Mouse (Mus musculus) kidney, postnatal 14 days (tissue): ENCODE results near the gene Phldb2.

Experiments
- DNase-seq: peaks from one replicate; pipeline ENCODE4 v3.0.0; 2022; ENCODE audit warnings: mixed read lengths

The Phldb2 gene

DNA sequence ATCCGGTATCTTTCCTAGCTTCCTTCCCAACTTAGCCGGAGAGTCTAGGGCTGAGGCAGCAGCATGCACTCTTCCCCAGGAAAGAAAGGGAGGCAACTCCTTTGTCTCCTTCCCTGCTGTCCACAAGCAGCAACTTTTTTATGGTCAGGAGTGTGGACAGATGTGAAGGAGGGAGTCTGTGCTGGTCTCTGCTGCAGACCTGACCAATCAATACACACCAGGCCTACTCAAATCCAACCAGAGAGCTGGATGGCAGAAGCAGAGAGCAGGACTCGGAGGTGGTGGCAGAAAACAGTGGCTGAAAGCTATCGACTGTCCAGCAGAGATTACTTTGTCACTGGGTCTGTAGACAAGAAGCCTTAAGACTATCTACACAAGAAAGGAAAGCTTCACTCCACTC is at the start of gene Phldb2:
Phldb2 (minus strand) TSS at position 205 of the 400 bp plus-strand sequence.
- peak; percentile 50 for DNase-seq

DNA sequence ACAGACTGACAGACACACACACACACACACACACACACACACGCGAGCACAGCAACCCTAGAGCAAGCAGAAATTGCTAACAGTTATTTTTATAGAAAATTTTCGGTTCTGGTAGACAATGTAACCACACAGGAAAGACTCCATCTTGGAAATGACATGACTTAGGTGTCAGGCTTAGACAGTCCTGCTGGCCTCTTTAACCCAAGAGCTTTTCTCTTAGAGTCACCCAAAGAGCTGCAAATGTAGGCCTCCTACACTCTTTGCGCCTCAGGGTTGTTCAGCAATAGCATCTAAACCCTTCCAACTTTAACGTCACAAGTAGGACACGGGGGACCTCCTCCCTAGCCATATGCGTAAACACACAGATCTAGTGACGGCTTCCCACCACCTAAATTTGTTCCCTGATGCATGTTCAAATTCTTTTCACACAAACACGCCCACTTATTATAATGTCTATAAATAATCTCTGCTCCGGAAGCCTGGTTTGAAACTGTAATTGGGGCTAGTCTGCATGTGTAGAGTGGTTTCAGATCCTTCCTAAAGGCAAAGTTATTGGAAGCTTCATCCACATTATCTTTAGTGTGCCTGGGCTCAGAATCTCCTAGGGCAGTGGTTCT is 48.3 kb upstream of the Phldb2 start:
- DNase-seq: no peak

DNA sequence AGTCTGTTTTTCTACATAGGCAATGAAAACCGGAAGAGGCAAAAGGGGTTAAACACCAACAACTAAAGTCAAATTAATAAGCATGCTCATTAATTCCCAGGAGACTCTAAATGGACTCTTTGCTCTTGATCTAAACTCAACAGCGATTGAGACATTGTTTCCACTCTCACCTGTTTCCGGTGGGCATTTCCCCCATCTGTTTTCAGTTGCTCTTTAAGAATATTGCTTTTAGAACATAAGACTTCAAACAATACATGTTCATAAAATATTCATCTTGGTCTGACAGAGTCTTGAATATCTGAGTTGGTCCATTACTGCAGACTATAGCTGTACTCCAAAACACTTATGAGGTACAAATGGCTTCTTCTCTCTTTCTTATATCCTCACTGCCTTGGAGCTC is 47.6 kb upstream of the Phldb2 start:
- no peak for DNase-seq

DNA sequence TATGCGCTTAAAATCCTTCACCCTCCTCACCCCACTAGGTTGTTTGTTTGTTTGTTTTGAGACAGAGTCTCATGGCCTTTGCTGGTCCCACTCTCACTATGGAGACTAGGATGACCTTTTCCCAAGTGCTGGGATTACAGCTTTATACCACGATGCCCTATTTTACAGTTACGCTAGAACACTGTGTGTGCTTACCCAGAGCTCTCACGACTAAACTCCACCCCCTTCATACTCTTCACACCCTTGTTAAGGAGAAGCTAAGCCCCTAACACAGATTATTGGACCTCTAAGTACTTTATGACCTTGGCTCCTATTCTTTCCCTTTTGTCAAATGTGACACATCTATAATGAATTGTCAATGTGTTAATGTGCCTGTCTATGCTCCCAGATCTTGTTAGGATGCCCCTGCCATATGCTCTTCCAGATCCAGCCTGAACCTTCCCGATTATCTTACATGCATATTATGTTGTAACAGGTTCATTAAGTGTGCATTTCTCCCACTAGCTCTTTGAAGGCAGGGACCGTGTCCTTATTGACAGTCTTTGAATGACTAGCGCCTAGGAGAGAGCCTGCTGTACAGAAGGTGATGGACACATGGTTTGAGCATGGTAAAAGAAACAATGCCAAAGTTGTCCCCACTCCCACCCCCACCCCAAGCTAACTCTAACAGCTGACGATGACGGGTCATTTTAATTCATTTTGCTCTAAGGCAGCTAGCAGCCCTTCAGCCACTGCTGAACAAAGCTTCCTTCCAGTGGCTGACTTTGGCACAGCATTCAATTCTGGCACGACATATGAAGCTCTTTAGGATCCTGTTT is 46.2 kb upstream of the Phldb2 start:
- DNase-seq: no peak

DNA sequence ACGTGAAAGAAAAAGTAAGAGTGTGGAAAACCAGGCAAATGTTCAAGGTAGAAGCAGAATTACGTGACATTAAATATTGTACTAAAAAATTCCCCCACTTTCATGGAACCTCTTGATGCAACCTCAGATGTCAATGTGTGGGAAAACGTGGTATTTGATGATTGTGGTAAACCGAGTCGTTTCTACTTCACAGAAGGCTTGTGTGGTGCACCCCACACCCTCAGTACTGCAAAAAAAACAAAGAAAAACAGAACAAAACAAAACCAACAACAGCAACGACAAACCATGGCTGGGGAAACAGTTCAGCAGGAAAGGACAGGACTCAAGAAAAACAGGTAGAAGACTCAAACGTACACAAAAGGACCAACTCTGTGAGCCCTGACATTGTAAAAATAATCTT is 44.8 kb upstream of the Phldb2 start:
- DNase-seq: no peak

DNA sequence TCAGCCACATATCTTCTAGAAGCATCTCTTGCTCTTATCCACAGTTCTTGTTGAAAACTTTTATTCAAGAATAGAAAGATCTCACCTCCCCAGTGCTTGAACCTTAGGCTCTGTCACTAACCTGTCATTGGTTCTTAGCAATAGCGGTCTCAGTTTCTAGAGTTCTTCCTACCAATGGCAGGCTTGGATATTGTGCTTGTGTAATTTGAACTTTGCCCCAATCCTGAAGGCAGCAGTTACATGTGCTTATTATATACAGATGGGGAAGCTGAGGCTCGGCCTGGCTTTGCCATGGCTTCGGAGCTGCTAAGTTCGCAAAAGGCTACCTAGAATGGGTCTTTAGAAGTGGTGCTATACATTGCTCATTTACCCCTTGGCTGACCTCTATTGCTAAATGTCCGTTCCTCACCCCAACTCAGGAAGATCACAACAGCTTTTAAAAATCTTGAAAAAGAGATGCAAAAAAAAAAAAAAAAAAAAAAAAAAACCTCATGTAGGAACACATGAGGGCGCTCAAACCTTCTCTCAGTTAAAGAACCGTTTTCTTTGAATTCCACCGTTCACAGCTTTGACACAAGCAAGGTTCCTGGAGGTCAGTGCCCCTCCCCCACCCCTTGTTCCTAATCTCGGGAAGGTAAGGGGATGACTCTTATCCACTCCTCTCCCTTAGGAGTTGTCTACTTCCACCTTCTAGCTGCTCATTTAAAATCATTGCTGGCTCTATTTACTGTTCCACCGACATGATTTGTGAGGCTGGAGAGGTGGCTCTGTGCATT is 37.7 kb upstream of the Phldb2 start:
- DNase-seq: peak; percentile 4

DNA sequence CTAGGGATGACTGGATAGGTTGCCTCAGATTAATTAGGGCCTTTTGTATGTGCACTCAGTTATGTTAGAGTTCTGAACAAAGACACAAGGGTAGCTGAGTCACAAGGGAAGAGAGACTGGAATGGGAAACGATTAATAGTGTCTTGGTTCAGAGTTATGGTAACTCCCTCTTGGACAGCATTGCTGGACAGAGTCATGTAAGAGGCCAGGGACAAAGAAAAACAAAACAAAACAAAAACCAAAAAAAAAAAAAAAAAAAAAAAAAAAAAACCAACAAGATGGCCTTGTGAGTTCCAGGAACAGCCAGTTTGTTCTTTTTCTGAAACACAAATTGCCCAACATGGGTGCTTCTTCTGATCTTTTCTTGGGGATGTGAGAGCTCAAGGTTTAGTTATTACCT is 32.8 kb upstream of the Phldb2 start:
- no peak for DNase-seq

DNA sequence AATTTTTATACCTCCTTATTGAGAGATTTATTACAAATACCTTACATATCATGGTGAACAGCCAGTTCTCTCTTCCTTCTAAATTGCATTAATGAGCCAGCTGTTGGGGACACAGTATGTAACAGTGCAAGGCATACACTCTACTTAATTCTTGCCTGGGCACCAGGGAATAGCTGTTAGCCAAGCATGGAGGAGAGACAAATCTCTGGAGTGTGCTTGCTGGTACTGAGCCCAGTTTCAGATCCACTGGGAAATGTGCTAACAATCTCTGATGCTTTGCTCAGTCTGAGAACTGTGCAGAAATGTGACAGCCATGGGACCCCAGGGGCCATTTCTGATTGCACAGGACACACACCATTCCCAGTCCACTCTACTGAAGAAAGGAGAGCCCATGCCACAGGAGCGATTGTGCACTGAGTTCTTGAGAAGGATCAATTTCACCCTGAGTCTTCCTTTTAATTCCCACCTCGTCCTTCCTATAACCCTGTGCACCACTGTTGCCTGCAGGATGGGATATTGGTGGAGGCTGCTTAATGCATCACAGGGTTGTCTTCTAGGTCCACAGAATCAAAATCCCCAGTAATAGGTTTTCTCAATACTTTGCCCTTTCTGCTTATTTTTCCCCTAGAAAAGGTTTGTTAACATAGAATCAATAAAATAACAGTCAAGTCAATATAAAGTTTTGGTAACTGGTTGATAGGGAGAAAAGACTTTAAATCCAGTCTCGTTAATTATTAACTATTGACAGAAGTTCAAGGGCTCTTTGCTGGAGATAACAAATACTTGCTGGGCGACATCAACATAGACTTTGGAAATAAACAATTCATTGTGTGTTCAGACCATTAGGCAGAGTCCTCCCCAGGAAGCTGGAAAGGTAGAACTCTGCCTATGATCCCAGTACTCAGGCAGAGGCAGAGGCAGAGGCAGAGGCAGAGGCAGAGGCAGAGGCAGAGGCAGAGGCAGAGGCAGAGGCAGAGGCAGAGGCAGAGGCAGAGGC is 31.5 kb upstream of the Phldb2 start:
- no peak for DNase-seq

DNA sequence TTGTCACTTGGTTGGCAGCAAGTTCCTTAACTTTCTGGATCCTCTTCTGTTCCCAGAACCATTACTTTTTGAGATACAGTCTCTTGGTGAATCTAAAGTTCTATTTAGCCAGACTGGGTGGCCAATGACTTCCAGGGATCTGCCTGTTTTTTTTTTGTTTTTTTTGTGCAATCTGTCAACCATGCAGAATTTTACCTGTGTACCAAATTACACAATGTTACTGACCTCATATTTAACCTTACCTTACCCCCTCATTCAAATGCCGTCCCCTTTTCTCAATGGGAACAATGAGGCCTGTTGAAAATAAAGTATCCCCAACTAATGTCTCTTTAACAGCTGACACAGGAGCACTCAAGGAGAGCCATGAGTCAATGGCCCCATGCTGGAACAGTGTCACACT is 22.9 kb upstream of the Phldb2 start:
- DNase-seq: no peak

DNA sequence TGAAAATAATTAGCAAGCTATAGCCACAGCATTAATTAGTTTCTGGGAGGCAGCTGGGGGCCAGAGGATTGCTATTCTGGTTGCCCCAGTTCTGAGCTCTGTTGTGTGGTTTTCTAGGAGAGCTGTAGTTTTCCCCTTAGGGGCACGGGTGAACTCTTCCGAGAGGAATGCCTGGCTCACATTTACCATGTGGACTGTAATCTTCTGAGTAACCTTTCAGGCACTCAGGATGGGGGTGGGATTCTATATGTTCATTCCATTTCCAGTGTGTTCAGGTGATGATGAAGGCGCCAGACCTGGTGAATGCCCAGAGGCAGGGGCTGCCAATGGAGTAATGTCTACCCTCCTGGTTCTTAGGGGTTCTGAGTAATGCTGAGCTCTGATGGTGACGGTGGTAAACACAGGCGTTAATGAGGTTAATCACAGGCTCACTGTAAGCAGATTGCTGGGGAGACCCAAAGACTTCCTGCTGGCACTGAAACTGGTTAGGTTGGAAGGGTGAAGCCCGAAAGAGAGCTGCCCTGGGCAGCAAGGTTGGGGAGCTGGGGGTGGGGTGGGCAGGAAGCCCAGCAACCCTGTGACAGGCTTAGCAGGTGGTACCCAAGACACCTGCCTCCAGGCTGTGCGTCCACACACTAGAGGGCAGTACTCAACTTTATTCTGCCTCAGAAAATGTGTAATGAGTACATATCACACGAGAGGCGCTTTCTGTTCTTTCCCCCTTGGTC is 20.7 kb upstream of the Phldb2 start:
- peak; percentile 54 for DNase-seq

DNA sequence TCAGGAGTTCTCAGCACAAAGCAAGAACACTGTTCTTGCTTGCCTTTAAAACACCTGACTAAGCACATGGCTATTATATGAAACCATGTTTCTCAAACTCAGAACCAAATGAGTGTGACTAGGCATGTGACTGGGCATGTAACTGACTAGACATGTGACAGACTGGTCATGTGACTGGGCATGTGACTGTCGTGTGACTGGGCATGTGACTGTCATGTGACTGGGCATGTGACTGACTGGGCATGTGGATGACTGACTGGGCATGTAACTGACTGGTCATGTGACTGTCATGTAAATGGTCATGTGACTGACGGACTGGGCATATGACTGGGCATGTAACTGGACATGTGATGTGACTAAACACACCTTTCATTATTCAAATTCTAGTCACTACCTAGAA is 16.8 kb upstream of the Phldb2 start:
- no peak for DNase-seq

DNA sequence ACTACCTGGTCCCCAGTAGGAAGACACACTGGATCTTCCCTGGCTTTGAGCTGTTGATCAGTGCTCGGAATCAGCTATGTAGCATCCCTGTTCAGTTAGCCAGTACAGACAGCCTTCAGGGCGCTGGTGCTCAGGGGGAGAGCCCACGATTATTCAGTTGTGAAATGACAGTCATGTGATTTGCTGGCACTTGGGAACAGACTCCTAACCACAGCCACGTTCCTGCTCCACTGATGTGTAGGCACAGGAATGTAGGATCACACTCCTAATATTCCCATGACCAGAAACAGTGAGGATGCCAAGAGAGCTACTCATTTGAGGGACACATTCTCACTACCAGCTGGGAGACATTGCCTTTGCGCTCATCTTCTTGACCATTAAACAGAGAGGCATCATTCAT is 15.3 kb upstream of the Phldb2 start:
- DNase-seq: no peak

DNA sequence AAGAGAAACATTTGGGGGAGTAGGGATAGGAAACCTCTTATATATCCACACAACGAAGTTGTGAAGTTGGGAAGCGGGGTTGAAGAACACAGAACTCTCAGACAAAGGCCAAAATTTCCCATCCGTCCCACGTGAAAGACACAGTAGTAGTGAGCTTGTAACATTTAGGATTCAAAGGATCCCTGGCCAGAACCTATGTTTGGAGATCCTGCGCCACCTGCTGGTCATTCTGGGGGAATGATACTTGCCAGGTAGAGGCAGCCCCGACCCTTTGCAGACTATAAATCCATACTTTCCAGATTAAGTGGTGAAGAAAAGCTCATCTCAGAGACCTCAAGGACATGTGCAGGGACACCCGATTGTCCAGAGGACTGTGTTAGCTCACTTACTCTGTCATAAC is 14.1 kb upstream of the Phldb2 start:
- peak; percentile 86 for DNase-seq

DNA sequence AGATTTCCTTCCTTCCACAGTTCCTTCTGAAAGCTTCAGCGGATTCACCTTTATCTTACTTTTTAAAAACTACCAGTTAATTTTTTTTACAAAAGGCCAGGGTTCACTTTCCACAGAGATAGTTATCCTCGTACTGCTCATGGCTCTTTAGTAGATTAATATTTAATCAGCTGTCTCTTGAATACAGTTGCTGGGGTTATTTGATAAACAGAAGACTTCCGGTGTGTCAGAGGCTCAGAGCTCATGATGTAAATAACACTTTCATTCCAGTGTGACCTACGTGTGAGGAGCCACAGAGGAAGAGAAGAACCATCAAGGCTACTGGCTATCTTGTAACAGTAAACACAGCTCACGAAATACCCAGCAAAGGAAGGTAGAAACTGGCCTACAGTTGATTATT is 13.2 kb upstream of the Phldb2 start:
- DNase-seq: no peak

DNA sequence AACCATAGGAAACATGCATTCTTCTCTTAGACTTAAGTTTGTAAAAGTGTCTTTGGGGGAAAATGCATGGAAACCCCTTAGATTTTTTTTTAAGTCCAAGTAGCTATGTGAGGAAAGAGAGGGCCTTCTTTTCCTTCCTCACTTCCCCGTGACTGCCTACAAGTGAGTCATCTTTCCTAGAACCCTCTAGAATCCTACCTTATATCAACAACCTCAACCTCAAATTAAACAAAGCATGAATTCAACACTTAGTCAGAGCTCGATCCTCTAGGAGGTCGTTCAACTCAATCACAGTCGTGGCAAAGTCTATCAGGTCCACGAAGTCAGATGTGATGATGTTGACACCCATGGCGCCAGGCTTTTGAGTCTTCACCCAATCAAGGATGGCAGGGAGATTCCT is 11.4 kb upstream of the Phldb2 start:
- no peak for DNase-seq

DNA sequence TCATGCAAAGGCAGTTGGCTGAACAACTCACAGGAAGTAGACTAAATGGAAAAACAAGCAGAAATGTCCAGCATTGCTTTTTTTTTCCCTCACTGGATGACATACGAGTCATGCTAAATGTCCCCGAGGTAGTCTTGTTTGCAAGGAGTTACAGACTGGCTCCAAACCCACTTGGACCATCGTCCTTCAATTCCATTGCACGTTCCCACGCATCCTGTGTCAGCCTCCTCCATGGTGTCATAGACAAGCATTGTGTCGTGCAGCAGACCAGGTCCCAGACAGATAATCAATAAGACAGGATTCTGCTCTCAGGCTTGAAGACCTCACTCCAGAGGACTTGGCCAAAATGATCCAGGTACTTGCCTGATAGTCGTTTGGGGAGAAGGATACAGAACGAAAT is 10.4 kb upstream of the Phldb2 start:
- no peak for DNase-seq

DNA sequence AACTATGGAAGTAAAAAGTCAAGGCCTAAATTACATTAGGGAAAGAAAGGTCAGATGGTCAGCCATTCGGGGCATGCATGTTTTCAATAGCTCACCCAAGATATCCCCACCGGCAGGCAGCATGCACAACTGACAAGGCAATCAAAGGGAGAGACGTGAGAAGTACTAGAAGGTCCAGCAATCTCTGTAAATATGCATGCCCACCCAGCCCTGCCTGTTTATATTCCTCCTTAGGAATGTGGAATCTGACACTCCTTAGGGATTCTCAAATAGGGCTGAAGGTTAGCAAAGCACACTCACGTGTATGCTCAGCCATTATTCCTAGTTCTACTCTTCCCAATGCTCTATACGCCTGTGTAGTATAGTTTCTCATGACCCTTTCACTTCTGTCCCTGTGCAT is 9.7 kb upstream of the Phldb2 start:
- no peak for DNase-seq

DNA sequence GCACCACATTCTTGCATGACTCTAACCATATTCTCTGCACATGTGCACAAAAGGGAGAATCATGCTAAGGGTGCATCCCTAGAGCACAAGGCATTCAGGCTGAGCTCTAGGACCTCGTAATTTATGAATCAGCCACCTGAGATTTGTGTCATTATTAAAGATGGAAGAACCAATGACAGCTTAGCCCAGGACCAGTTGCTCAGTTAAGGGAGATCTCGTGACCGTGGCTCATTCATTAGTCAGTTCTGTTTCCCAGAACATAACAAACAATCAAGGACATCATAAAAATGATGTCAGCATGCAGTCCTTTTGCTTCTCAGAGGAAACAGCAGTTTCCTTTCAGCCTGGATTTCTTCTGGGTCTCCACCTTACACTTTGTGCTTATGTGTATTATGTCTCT is 7.6 kb upstream of the Phldb2 start:
- no peak for DNase-seq

DNA sequence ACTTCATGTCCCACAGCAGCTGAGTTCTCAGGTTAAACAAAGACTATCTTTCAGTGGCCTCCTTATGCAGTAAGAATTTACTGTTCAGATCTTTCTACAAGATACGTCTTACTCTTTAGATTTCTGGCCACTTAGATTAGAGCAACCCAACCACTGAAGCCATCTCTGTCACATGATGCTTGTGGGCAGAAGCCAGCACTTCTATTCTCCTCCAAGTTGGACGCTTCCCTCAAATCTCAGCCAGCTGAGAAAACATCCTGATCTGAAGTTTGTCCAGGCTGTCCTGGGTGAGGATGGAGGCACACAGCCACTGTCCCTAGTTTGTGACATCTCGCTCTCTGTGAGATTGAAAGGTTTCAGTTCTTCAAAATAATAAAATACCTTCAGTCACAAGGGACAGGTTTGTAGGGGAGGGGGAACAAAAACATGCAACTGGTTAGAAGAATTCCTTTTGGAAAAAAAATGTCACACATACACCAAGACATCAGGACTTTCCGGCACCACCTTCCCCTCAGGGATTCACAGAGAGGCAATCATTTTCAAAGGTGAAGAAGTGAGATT is 3.1 kb upstream of the Phldb2 start:
- DNase-seq: no peak

DNA sequence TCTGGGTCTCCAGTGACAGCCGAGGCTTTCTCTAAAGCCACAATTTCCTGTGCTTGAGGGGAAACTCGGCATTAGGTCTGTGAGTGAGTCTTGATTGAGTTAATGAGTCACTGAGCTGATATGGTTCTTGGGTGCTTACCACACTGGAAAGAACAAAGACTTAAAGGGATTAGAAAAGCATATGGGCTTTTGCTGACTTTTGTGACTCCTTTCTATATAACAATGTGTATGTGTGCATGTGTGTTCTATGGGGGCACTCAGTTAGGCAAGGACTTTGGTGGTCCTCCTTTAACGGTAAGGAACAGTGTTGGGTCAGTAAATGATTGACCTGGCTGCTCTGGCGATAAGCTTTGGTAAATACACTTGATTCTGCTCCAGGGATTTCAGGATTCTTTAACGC is 897 bp downstream of the Phldb2 start:
- DNase-seq: peak; percentile 49

DNA sequence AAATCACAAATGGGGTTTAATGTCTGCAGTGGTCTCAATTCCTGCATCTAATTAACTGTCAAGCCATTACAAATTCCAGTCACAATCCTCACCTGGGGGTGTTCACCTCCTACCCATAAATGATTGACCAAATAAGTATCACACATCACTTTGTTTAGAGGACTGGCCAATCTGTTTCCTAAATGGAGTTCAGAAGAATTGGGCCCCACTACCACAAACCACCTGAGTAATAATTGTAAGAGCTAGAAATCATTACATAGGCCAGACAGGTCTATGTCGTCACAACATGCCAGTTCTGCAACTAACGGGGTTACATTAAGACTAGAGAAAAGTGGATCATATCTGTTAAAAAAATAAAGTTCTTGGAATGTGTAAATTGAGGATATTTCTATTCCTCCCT is 1.4 kb downstream of the Phldb2 start:
- DNase-seq: peak; percentile 57

DNA sequence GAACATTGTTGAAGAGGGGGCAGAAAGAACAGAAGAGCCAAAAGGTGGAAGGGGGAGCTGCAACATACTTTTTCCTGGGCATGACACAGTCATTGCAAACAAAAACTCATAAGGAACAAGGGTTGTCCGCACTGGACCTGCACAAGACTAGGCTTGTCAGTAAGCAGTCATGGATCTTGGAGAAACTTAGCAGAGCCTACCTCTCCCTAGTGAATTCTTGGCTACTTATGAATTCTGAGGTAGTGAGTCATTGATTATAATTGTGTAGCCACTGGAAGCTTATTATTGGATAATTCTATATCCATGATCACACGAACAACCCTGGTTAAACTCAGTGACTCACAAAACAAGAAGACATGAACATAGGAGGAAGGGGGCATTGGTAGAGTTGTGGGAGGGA is 7.1 kb downstream of the Phldb2 start:
- DNase-seq: no peak
